Mouse (Mus musculus) cortical plate, adult 2 months (tissue): ENCODE measurements around the gene Cep135.

Experiments
- CTCF ChIP-seq: fragments of 200-500 bp; IDR thresholded peaks from 2 replicates; pipeline ENCODE4 v1.5.1; 2011; ENCODE audit warnings: mild to moderate bottlenecking, control low read depth, low read length; ENCODE audit not compliant: insufficient read depth; ENCODE audit errors: extremely low read depth
- POLR2A ChIP-seq: fragments of 200-500 bp; IDR thresholded peaks from 2 replicates; pipeline ENCODE4 v1.6.1; 2011; ENCODE audit warnings: mild to moderate bottlenecking, low read length, control low read depth; ENCODE audit not compliant: insufficient read depth; ENCODE audit errors: extremely low read depth

- TF ChIP-seq CTCF (no peak), POLR2A (no peak)
Observed at GRCm38 (mm10) chr5:76618750-76619149, 30.3 kb downstream of the Cep135 start.
